Mouse (Mus musculus) induced T-regulatory cell, adult 2 months (primary cell): ENCODE results near the gene Sytl3.
"Not testable (repeated sequence)": the region's sequence is repeated elsewhere in the genome, so short reads cannot be mapped to it uniquely, and the experiment has no call there.

ENCODE experiments used
- DNase-seq: peaks from one replicate; pipeline ENCODE4 v3.0.0-alpha.2; 2012; ENCODE audit warnings: low read depth

Sytl3 gene

DNA sequence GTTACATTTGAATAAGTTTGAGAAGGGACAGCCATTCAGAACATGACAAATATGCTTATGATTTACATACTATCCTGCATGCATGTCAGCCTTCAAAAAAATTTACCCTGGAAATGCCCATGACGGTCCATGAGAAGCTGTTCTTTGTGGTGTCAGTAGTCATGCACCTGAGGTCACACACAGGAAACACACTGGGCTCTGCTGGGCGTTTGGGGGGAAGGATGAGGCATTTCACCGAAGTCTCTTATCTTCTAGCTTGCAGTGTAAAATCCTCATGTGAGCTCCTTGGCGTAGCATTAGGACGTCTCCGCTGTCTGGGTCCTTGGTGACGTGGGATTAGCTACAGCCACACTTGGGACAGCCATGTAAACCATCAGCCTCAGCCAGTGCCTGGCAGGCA lies at the start of gene Sytl3:
TSS of gene Sytl3 (plus strand) at position 293 of the 400 bp plus-strand sequence.
- DNase-seq = not testable (repeated sequence)

DNA sequence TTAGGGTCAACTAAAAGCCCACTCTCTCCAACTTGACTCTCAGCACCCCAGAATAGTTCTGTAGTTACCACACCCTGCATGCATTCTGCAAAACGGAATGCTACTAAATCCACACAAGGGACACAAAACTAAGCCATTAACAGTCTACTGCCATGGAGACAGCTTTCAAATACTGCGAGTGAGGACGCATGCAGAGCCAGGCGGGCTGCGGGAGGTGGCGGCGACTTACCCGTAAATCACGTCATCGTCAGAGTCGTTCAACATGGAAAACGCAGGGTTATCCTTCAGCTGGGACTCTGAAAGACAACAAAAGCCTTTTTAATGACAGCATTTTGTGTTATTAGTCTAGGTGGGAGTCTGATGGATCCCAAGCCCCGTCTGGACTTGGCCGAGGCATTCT lies 45.4 kb upstream of the Sytl3 start:
- DNase-seq = not testable (repeated sequence)

DNA sequence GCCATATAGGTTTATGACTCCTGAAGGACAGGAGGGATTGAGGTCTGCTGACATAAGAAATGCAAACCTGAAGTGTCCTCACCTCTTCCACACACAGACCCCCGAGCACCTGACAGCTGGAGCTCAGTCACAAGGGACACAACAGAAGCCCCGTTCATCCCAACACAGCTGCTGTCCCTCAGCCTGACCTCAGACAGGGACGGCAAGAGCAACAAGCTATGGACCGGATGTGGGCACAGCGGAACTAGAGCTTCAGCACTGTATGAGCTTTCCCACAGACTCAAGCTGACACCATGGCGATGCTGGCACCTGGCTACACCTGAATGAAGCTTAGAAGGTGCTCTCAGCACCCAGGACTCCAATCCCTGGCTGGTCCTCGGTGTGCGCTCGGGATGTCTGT lies 44.6 kb upstream of the Sytl3 start:
- not testable (repeated sequence) for DNase-seq

DNA sequence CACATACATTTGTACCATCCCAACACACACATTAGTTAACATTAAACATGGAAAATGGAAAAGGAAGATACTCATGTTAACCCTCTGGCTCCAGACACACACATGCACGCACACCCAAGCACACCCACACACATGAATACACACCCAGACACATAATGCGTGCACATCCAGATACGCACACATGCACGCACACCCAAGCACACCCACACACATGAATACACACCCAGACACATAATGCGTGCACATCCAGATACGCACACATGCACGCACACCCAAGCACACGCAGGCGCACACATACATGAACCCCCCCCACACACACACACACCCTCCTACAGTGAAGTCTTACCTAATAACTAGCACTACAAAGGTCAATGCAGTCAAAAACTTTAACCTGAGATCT lies 42.2 kb upstream of the Sytl3 start:
- not testable (repeated sequence) for DNase-seq

DNA sequence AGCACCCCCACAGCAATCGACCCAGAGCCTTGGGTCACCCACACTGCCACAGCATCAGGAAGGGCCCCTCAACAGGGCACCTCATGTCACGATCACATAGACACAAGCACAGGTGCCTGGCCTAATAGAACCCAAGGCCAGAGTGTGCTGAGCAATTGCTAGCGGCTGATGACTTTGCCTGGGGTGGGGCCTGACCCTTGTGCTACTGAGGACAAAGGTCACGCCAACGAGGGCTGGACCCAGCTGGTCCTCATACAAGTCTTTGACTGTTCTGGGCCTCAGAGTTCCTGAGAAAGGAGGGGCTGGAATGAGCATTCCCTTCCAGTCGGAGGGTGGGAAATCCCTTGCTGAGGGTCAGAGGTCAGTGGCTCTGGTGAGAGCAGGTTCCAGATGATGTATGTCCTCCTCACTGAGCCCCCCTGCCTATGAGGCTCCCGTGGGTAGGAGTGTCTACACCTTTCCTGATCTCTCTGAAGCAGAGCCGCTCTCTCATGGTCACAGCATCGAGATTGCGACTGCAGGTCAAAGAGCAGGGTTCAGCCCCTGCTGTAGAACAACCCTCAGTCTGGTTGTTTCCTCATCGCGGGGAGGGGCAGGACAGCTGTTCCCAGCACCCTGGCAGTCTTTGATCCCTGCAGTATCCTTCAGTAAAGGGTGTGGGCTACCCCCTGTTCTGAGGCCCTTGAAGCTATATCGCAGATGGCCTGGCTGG lies 41.0 kb upstream of the Sytl3 start:
- DNase-seq = not testable (repeated sequence)

DNA sequence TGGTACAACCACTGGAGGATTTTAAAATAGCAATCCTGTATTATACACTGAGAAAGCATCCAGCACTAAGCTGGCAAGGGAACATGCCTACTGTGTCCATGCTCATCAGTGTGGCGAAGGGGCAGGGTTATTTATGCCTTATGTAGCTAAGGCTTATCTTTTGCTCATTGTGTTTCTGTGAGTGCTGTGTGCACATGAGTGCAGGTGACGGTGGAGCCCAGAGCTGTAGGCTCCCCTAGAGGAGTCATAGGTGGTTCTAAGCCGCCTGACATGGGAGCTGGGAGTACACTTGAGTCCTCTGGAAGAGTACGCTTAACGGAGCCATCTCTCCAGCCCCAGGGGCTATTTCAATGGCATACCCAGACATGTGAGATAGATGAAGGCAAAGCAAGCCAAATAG lies 39.6 kb upstream of the Sytl3 start:
- not testable (repeated sequence) for DNase-seq

DNA sequence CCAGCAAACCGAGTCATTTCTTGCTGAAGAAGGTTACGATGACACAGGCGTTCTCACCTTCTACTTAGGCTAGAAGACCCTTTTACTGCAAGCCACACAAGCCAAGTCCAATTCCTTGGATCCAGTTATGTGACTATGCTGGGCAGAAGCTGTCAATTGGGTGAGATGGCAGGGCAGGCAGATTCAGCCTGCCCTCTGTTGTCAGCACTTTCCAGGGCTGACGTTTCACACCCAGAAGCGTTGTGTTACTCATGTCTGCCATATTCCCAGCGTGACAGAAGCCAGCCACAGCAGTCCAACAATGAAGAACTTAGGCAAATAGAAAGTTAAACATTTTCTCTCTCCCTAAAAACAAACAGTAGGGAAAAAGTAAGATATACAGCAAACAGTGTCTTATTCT lies 38.9 kb upstream of the Sytl3 start:
- DNase-seq = not testable (repeated sequence)

DNA sequence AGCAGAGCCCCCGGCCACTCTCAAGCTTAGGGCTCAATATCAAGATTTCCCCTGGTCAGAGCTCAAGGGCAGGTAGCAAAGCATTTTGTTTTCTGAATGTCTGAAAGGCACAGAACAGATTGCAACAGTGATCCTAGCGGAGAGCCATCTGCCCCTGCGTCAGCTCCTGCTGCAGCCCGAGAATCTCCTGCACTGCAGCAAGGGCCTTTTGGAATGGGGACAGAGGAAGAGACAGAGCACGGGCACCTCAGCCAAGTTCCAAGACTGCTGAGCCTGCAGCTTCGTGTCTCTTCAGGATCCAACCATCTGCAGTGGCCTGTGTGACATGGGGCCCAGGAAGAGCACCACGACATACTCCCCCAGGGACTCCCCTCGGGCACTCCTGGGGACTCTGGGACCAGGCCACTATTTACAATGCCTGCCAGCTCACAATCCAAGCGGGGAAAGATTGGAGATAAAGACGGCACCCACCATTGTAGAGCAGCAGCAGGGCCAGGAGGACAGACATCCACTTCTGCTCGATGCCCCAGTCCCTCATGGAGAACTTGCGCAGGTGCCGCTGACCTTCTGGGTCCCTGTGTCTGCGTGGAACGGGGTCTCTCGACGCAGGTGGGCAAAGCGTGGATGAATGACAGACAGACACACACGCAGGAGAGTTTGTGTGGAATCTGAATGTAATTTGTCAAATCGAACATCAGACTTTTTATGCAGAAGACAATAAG lies 38.0 kb upstream of the Sytl3 start:
- DNase-seq = not testable (repeated sequence)

DNA sequence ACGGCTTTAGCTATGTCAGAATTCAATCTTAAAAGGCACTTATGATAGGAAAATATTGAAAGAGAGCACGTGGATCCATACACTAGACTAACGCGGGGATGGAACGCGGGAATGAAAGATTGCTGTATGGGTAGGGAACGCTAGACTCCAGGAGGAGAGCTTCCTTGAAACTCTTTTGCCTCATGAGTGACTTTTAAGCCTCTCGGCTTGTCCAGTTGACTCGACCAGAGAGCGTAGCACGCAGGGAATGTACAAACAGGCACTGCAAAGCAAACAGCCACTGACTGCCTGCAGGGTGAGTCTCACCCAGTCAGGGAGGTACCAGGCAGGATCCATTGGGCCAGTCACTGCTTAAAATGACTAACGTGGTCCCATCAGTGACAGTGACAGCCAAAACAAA lies 36.9 kb upstream of the Sytl3 start:
- not testable (repeated sequence) for DNase-seq

DNA sequence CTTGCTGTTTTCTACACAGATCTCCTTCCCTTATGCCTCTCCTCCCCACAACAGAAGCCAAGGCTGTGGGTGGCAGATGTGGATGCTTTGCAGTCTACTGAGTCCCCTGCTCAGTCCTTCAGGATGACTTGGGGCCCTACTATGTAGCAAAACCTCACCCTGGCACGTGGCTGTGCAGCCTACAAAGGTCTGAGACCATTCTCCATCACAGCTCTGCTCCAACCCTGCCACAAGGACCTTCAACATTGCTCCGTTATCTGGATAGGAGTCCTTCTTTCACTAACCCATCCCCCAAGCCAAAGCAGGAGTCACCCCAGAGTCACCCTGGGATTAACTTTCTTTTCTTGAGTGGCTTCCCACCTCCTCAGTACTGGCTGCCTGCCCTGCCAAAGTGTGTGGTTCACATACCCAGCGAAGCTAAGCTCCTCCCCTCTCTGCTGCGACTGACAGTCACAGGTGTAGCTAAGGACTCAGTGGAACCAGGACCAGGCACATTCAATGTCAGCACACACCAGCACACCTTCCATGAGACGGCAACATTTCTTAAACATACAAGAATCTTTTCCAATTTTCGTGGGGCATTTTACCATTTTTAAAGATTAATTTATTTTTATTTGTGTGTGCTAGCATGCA lies 33.9 kb upstream of the Sytl3 start:
- not testable (repeated sequence) for DNase-seq

DNA sequence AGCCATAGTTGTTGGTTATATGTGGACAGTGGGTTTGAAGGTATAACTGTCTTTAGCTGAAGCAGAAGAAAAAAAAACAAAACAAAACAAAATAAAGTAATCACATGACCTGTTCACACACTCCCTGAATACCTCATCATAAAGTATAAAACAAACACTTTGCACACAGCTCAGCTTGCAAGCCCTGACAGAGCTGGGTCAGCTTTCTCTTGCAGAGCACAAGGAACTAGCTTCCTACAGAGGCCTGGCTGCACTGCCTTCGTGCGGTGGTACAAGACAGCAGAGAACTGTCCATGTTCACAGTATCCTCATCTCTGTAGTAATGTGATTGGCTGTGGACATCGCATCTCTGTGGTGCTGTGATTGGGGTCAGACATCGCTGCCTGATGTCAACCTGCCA lies 28.5 kb upstream of the Sytl3 start:
- DNase-seq = not testable (repeated sequence)

DNA sequence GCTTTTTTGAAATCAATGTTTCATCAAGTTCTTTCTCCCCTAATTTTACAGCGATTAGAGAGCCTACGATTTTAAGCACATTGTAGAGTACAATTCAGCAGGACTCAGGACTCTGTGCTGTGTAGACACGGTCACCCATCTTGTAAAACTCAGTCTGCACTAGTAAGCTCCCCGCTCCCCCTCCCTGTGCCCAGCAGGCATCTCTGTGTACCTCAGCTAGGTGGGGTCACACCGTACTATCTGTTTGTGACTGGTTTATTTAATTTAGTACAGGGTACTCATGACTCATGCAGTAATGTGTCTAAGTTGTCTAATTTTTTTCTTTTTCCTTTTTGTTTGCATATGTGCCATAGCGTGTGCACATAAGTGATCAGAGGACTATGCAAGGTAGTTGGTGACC lies 26.0 kb upstream of the Sytl3 start:
- DNase-seq = not testable (repeated sequence)

DNA sequence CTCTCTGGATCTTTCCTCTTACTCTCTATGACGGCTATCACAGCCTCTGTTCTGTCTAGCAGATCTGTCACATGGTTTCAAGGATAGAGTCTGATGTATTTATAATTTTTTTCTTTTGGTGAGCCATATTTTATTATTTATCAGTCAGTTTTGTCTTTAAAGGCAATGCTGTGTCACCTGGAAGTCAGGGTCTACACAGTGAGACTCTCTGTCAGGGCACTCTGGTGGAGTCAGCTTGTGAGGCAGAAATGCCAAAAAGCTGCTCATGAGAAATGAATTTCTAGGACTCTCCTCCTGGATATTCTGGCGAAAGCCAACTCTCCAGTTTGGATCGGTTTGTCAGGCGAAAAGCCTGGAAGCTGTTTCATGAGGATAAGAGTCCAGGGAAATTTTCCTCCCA lies 23.1 kb upstream of the Sytl3 start:
- DNase-seq = not testable (repeated sequence)

DNA sequence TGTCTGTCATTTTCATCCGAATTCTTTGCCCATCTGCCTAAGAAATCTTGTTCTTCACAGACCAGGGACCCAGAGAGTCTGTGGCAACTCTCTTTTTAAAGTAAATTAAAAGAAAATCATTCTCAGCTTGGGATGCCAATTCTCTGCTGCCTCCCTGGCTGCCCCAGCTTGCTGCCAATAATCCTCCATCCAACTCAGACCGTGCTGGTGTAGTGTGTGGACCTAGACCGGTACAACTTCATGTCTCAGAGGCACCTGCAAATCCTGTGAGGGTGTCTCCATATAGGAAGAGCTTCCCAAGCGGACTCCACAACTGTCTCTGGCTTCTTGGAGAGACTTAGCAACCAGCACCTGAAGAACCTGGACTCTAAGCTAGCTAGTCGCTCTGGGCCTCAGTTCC lies 22.0 kb upstream of the Sytl3 start:
- DNase-seq = no peak

DNA sequence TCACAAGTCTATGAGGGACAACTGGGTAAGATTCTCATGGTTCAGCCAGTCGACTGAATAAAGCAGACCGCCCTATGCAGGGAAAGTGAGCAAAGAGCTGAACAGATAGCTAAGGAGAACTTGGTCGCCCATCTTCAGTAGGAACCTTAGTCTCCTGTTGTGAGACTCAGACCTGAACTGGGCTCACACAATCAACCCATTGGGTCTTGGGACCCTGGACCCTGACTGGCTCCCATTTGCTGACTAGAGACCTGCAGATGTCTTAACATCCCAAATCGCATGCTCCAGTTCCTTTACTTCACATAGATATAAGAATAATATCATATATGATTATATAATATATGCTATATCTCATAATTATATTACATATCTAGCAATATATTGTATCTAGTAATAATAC lies 21.5 kb upstream of the Sytl3 start:
- DNase-seq = not testable (repeated sequence)

DNA sequence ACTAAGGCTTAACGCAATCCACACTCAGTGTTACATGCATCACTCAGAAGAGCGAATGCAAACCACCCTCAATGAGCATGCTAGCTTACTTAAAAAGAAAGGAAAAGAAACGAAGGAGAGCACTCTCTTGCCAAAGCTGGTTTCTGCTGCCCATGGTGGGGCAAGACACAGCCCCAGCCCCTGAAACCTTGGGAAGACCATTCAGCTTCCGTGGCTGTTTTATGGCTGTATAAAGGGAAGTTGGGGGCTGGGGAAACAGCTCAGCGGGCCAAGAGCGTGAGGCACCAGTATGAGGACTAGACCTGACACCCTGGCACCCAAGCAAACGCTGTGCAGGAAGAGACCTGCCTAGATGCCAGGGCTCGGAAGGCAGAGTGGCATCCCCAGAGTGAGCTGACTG lies 20.4 kb upstream of the Sytl3 start:
- DNase-seq = not testable (repeated sequence)

DNA sequence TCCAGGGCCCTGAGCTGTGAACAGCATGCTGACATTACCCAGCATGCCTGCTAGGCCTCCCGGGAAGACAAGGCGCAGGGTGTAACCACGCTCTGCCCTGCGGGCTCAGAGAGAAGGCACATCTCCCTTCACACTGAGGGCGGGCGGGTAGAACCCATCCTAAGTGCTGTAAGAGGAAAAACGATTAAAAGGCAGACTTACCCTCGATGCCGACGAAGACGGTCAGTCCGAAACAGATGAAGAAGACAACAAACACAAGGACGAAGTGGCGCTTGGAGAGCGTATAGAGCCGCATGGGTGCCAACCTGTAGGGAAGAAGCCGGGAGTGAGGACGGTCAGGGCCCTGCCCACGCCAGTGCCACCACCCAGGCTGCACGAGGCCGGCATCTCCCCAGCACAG lies 19.4 kb upstream of the Sytl3 start:
- DNase-seq = not testable (repeated sequence)

DNA sequence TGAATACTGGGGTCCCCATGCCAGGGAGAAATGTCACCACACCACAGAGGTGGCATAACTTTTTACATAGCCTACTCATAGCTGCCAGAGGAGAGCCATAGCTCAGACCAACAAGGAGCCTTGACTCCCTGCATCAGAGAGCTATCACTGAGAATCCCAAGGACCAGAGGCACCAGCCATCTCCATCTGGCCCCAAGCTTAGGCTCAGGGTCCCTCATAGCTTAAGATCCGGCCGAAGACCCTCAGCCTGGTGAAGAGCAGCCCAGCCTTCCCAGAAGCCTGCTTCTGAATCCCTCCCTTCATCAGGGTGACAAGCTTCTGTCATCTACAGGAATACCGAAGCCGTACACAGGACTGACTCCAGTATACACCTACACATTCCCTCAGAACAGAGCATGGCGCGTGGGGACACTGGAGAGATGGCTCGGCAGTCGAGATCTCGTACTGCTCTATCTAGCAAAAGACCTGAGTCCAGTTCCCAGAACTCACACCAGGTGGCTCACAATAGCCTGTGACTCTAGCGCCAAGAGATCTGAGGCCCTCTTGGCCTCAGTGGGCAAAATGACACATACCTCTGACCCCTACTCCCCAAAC lies 18.8 kb upstream of the Sytl3 start:
- peak; percentile 12 for DNase-seq

DNA sequence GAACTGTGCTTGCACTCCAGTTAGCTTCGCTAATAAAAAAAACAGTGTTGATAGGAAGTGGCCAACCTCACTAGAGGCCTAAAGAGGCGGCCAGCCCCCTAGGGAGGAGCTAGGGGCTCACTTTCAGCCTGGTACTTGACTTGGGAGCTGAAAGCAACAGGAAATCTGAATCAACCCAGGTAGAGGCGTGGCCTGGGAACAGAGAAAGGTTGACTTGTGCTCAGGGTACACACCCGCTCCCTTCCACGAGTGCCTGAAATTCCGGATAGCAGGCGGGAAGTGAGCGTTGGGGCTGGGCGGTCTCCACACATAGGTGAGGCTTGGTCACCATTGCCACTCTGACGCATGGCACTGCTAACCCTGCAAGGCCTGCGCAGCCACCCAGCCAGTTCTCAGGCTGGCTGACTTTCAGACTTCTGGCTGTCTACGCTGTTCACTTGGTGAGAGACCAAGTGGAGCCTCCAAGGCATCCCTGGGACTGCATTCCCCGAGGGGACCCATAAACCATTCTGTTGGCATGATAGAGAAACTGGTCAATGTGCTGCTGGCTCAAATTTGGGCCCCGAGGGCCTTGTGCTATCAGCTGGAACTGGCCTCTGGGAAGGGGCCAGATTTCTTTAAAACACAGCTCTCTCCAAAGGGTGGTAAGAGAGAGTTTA lies 18.0 kb upstream of the Sytl3 start:
- peak; percentile 11 for DNase-seq

DNA sequence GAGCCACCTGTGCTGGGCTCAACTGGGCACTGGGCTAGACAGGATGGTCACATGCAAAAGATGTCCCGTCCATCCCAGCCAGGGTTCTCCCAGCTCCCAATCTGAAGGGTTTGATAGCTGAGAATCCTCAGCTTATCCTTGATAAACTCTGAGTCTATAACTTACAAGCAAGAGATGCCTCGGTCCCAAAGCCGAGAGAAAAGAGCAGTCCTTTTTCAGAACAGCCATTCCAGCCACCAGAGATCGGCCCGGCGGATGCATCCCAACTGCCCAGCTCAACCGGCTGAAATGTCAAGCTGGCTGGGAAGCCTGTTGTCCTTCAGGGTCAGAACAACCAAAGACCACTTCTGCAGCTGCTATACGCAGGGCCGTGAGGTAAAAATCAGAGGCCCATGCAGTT lies 14.7 kb upstream of the Sytl3 start:
- DNase-seq = not testable (repeated sequence)

DNA sequence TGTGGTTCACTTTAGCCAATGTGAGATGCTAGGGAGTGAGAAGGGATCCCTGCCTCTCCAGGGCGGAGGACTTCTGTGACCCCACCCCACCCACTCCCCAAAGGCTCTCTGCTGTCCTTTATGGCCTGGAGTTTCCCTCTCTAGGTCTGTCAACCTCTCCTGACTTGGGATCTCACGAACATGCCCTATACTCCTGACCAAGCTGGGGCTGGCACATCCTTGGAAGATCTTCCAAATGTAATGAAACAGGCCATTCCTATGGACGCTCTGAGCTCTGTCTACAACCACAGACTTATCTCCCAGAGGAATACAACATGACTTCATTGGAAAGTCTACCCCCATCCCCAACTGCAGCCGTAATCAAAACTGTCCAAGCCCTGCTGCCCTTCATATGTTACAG lies 14.2 kb upstream of the Sytl3 start:
- DNase-seq = not testable (repeated sequence)

DNA sequence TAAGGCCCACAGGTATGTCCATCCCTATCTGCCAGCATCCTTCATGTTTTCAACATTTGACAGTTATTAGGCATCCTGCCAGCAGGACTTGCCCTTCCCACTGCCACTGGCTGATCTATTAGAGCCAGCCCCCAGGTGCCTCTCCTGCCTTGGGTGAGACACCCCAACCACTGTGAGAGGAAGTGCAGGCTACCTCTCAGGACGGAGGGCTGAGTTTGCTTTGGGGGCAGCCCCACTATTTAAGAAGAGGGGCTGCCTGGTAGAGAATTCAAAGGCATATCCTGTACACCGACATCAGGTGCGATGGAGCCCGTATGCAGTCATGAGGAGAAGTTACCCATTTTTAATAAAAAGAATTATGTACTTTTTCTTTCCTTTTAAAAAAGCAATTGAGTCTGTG lies 13.2 kb upstream of the Sytl3 start:
- DNase-seq = not testable (repeated sequence)
